Mouse (Mus musculus): ENCODE measurements around the gene Itga10. TPM values are rescaled to one million over a fixed set of nuclear protein-coding genes. Genes with fewer than 3 reads are reported as not detected.

Itga10 gene
- polyA plus RNA-seq, 1 experiment from 2014 or later, result 1.3 TPM

DNA sequence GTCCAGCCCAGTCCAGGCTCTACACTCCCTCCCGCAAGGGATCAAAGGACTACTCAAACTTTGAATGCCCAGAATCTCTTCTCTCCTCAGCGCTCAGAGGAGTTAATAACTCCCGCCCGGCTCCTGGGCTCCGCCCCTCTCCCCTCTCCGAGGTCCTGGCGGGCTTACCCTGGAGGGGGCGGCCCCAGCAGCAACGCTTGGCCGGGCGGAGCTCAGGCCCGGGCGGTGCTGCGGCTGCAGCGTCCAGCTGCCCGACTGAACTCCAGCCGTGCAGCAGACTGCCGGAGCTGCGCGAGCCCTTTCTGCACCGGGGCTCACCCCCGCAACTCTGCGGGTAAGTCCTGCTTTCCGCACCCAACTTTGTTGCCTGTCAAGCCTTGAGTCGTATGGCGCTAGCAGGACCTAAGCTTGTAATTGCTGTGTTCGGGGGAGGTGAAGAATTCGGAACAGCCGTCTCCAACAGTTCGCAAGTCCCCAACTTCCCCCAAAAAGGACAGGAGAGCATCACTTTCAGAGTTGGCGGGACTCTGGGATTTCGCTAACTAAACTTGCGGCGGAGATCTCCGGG is 50.9 kb downstream of the Itga10 start, which contains the start of gene Pias3:
TSS of gene Pias3 (plus strand) at position 187 of the 568 bp plus-strand sequence.
- Histone ChIP-seq H3K27ac (replicated peaks in 1 of 2; ENCODE audit: control insufficient read depth in 1 of 2, insufficient read depth in 1 of 2, low read depth in 2 of 2, low read length in 2 of 2) (peak within 1 kb of the TSS; percentile 92 to 95), H3K36me3 (ENCODE audit: control insufficient read depth, insufficient read depth, low read length) (peaks cover 21% of the 10 kb centered on the region), H3K4me2 (ENCODE audit: low read length) (peak within 1 kb of the TSS; percentile 82), H3K9ac (ENCODE audit: low read length) (peak within 1 kb of the TSS; percentile 76), H3K4me3 (ENCODE audit: control insufficient read depth in 1 of 2, insufficient read depth in 1 of 2, low read depth in 1 of 2, low read length in 2 of 2) (peak within 1 kb of the TSS; percentile 81 to 85), H3K27me3 (ENCODE audit: control insufficient read depth, insufficient read depth, low read length) (no peaks in the 10 kb centered on the region), H3K4me1 (ENCODE audit: control insufficient read depth in 2 of 2, insufficient read depth in 2 of 2, low read length in 2 of 2) (peaks cover 4 to 20% of the 10 kb centered on the region in 2 experiments), H3K9me3 (ENCODE audit: control insufficient read depth, low read length) (no peaks in the 10 kb centered on the region)
- peak; percentile 86 for ATAC-seq (ENCODE audit: insufficient number of reproducible peaks, insufficient read depth, low FRiP score, low read depth)
- WGBS, result under 1% methylated on average over 35 of the region's 35 CpGs

DNA sequence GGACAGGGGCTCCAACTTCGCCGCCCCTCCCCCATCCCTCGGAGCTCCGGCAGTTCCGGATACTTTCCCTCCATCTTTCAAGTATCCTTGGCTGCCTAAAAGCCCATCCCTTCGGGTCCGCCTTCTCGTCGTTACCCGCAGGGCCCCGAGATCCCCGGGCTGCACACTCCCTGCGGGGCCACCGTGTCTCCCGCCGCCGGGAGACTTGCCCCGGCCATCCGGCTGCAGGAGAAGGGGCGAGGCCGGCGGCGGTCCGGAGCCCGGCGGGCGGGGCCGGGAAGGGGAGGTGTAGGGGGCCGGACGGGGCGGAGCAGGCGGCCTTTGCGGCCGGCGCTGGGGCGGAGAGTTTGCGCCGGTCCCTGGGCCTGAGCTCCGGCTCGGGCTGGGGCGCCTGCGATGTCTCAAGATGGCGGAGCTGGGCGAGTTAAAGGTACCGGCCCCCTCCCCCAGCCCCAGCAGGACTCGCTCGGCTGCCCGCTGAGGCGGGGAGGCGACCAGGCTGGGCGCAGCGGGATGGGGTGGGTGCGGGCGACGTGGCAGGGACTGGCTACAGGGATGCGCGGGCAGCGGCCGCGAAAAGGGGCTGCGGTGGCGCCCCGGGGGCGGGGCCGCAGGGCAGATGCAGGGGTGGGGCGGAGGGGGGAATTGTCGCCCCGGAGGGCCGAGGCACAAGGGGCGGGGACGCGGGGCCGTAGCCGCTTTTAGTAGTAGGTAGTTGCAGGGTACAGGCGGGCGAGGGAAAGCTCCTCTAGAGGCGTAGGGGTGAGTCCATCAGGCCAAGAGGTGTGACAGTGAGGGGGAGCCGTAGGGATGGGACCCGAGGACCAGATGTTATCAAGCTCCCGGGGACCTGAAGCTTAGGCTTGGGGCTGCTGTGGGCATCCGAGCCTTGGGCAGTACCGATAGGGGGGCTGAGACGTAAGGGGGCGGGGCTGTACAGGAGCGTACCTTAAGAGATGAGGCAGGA is 51.7 kb downstream of the Itga10 start:
- under 1% methylated on average over 84 of the region's 85 CpGs for WGBS
- peak overlapping the region; percentile 76 for H3K9ac ChIP-seq (ENCODE audit: low read length)
- peaks cover 4 to 20% of the 10 kb centered on the region in 2 experiments for H3K4me1 ChIP-seq (ENCODE audit: control insufficient read depth in 2 of 2, insufficient read depth in 2 of 2, low read length in 2 of 2)
- H3K9me3 ChIP-seq (ENCODE audit: control insufficient read depth, low read length), result no peaks in the 10 kb centered on the region
- H3K27me3 ChIP-seq (ENCODE audit: control insufficient read depth, insufficient read depth, low read length), result no peaks in the 10 kb centered on the region
- H3K4me3 ChIP-seq (ENCODE audit: control insufficient read depth in 1 of 2, insufficient read depth in 1 of 2, low read depth in 1 of 2, low read length in 2 of 2), result peak overlapping the region; percentile 81 to 85
- peaks cover 28% of the 10 kb centered on the region for H3K36me3 ChIP-seq (ENCODE audit: control insufficient read depth, insufficient read depth, low read length)
- peak overlapping the region; percentile 92 to 95 for H3K27ac ChIP-seq (replicated peaks in 1 of 2; ENCODE audit: control insufficient read depth in 1 of 2, insufficient read depth in 1 of 2, low read depth in 2 of 2, low read length in 2 of 2)
- peak overlapping the region; percentile 82 for H3K4me2 ChIP-seq (ENCODE audit: low read length)
- ATAC-seq (ENCODE audit: insufficient number of reproducible peaks, insufficient read depth, low FRiP score, low read depth), result peak; percentile 91

DNA sequence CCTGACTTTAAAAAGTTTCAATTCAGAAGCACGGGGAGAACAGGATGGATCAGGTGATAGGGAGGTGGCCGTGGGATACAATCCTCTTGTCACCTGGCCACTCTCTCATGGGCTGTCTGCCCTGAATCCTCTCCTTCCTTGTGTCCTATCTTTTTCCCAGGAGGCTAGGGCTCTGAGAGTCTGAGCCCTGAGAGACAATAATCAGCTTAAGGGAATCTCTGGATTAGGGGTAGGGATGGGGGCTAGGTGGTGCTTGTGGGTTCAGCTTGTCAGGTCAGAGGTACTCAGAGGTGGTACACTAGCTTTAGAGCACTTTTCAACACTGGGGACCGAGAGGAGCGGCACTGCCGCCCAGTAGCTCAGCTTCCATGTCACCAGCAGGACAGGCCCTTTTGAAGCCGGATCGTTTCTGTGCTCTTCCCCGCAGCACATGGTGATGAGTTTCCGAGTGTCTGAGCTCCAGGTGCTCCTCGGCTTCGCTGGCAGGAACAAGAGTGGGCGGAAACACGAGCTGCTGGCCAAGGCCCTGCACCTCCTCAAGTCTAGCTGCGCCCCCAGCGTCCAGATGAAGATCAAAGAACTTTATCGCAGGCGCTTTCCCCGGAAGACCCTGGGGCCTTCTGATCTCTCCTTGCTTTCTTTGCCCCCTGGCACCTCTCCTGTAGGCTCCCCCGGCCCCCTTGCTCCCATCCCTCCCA is 53.8 kb downstream of the Itga10 start:
- H3K4me1 ChIP-seq (ENCODE audit: control insufficient read depth in 2 of 2, insufficient read depth in 2 of 2, low read length in 2 of 2), result peaks cover 2 to 20% of the 10 kb centered on the region in 2 experiments
- no peak overlapping the region for H3K4me3 ChIP-seq (ENCODE audit: control insufficient read depth in 1 of 2, insufficient read depth in 1 of 2, low read depth in 1 of 2, low read length in 2 of 2)
- ATAC-seq (ENCODE audit: insufficient number of reproducible peaks, insufficient read depth, low FRiP score, low read depth), result no peak
- H3K27ac ChIP-seq (replicated peaks in 1 of 2; ENCODE audit: control insufficient read depth in 1 of 2, insufficient read depth in 1 of 2, low read depth in 2 of 2, low read length in 2 of 2), result no peak overlapping the region
- no peak overlapping the region for H3K4me2 ChIP-seq (ENCODE audit: low read length)
- H3K9ac ChIP-seq (ENCODE audit: low read length), result no peak overlapping the region
- H3K27me3 ChIP-seq (ENCODE audit: control insufficient read depth, insufficient read depth, low read length), result no peaks in the 10 kb centered on the region
- no peaks in the 10 kb centered on the region for H3K9me3 ChIP-seq (ENCODE audit: control insufficient read depth, low read length)
- H3K36me3 ChIP-seq (ENCODE audit: control insufficient read depth, insufficient read depth, low read length), result peaks cover 49% of the 10 kb centered on the region
- WGBS, result 41% methylated on average over 19 of the region's 19 CpGs

DNA sequence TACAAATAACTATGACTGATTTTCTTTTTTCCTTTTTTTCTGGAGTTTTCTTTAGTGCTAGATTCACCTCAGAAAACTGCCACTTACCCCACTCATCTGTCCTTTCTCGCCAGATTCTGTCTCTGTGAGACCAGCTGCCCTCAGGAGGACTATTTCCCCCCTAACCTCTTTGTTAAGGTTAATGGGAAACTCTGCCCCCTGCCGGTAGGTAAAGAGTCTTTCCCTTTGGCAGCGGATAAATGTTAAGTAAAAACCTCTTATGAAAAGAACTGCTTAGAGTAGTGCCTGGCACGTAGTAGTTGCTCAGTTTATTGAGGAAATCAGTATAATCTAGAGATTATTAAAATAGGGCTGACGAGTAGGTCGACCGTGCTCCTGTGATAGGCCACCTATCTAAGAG is 55.0 kb downstream of the Itga10 start:
- Histone ChIP-seq H3K27me3 (ENCODE audit: control insufficient read depth, insufficient read depth, low read length) (no peaks in the 10 kb centered on the region), H3K36me3 (ENCODE audit: control insufficient read depth, insufficient read depth, low read length) (peaks cover 62% of the 10 kb centered on the region), H3K9ac (ENCODE audit: low read length) (no peak overlapping the region), H3K4me1 (ENCODE audit: control insufficient read depth in 2 of 2, insufficient read depth in 2 of 2, low read length in 2 of 2) (peaks cover 2 to 13% of the 10 kb centered on the region in 2 experiments), H3K9me3 (ENCODE audit: control insufficient read depth, low read length) (no peaks in the 10 kb centered on the region), H3K27ac (replicated peaks in 1 of 2; ENCODE audit: control insufficient read depth in 1 of 2, insufficient read depth in 1 of 2, low read depth in 2 of 2, low read length in 2 of 2) (no peak overlapping the region), H3K4me3 (ENCODE audit: control insufficient read depth in 1 of 2, insufficient read depth in 1 of 2, low read depth in 1 of 2, low read length in 2 of 2) (no peak overlapping the region), H3K4me2 (ENCODE audit: low read length) (no peak overlapping the region)
- 52% methylated on average over 7 of the region's 7 CpGs for WGBS
- no peak for ATAC-seq (ENCODE audit: insufficient number of reproducible peaks, insufficient read depth, low FRiP score, low read depth)

DNA sequence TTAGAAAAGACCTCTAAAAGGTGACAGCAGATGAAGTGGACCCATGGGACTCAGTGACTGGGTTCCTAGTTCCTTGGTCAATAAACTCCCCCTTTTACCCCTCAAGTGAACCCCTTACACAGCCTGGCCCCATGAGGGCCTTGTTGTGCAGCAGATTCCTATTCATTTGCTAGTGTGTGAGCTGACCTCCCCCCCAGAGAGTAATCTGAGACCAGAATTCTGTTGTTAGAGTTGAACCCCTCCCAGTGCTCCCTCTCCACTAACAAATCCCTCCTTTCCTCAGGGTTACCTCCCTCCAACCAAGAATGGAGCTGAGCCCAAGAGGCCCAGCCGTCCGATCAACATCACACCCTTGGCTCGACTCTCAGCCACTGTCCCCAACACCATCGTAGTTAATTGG is 55.6 kb downstream of the Itga10 start:
- no peak overlapping the region for H3K27ac ChIP-seq (replicated peaks in 1 of 2; ENCODE audit: control insufficient read depth in 1 of 2, insufficient read depth in 1 of 2, low read depth in 2 of 2, low read length in 2 of 2)
- WGBS, result 83% methylated on average over 4 of the region's 4 CpGs
- no peaks in the 10 kb centered on the region for H3K27me3 ChIP-seq (ENCODE audit: control insufficient read depth, insufficient read depth, low read length)
- ATAC-seq (ENCODE audit: insufficient number of reproducible peaks, insufficient read depth, low FRiP score, low read depth), result no peak
- H3K4me2 ChIP-seq (ENCODE audit: low read length), result no peak overlapping the region
- H3K36me3 ChIP-seq (ENCODE audit: control insufficient read depth, insufficient read depth, low read length), result peaks cover 67% of the 10 kb centered on the region
- no peaks in the 10 kb centered on the region for H3K9me3 ChIP-seq (ENCODE audit: control insufficient read depth, low read length)
- peaks cover 2 to 8% of the 10 kb centered on the region in 2 experiments for H3K4me1 ChIP-seq (ENCODE audit: control insufficient read depth in 2 of 2, insufficient read depth in 2 of 2, low read length in 2 of 2)
- no peak overlapping the region for H3K4me3 ChIP-seq (ENCODE audit: control insufficient read depth in 1 of 2, insufficient read depth in 1 of 2, low read depth in 1 of 2, low read length in 2 of 2)
- H3K9ac ChIP-seq (ENCODE audit: low read length), result no peak overlapping the region

DNA sequence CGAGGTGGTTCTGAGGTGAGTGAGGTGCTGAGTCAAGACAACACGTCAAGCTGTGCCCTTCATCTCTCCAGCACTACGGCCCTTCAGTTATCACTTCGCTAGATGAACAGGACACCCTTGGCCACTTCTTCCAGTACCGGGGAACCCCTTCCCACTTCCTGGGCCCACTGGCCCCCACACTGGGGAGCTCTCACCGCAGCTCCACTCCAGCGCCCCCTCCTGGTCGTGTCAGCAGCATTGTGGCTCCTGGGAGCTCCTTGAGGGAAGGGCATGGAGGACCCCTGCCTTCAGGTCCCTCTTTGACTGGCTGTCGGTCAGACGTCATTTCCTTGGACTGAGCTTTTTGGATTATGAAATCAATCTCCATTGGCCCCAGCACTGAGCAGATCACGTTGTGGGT is 59.4 kb downstream of the Itga10 start:
- Histone ChIP-seq H3K27ac (replicated peaks in 1 of 2; ENCODE audit: control insufficient read depth in 1 of 2, insufficient read depth in 1 of 2, low read depth in 2 of 2, low read length in 2 of 2) (no peak overlapping the region), H3K4me3 (ENCODE audit: control insufficient read depth in 1 of 2, insufficient read depth in 1 of 2, low read depth in 1 of 2, low read length in 2 of 2) (no peak overlapping the region), H3K36me3 (ENCODE audit: control insufficient read depth, insufficient read depth, low read length) (peaks cover 62% of the 10 kb centered on the region), H3K4me1 (ENCODE audit: control insufficient read depth in 2 of 2, insufficient read depth in 2 of 2, low read length in 2 of 2) (peaks cover 0 to 6% of the 10 kb centered on the region in 2 experiments; a peak in 2 of 4 replicates), H3K27me3 (ENCODE audit: control insufficient read depth, insufficient read depth, low read length) (no peaks in the 10 kb centered on the region), H3K4me2 (ENCODE audit: low read length) (no peak overlapping the region), H3K9me3 (ENCODE audit: control insufficient read depth, low read length) (no peaks in the 10 kb centered on the region), H3K9ac (ENCODE audit: low read length) (no peak overlapping the region)
- 64% methylated on average over 11 of the region's 11 CpGs for WGBS
- no peak for ATAC-seq (ENCODE audit: insufficient number of reproducible peaks, insufficient read depth, low FRiP score, low read depth)

DNA sequence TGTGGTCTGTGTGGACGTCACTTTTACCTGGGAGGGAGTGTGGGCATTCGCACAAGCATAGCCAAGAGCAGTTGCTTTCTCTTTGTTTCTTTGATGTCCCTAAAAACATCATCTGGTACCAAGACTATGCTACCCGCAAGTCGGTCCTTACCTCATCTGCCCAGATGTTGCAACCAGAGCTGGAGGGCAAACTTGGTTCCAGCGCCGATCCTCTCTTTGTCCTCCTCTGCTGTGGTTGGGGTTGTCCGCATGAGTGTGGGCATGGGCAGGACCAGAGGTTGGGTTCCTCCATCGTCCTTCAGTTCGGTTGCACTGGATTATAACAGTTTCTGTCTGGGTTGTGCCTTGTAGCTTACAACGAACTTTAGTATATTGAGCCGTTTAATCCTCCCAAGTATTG is 60.8 kb downstream of the Itga10 start:
- Histone ChIP-seq H3K27me3 (ENCODE audit: control insufficient read depth, insufficient read depth, low read length) (no peaks in the 10 kb centered on the region), H3K4me1 (ENCODE audit: control insufficient read depth in 2 of 2, insufficient read depth in 2 of 2, low read length in 2 of 2) (peaks cover 0 to 6% of the 10 kb centered on the region in 2 experiments; a peak in 2 of 4 replicates), H3K4me2 (ENCODE audit: low read length) (no peak overlapping the region), H3K27ac (replicated peaks in 1 of 2; ENCODE audit: control insufficient read depth in 1 of 2, insufficient read depth in 1 of 2, low read depth in 2 of 2, low read length in 2 of 2) (no peak overlapping the region), H3K4me3 (ENCODE audit: control insufficient read depth in 1 of 2, insufficient read depth in 1 of 2, low read depth in 1 of 2, low read length in 2 of 2) (no peak overlapping the region), H3K9me3 (ENCODE audit: control insufficient read depth, low read length) (no peaks in the 10 kb centered on the region), H3K36me3 (ENCODE audit: control insufficient read depth, insufficient read depth, low read length) (peaks cover 57% of the 10 kb centered on the region), H3K9ac (ENCODE audit: low read length) (no peak overlapping the region)
- ATAC-seq (ENCODE audit: insufficient number of reproducible peaks, insufficient read depth, low FRiP score, low read depth), result no peak
- WGBS, result 94% methylated on average over 11 of the region's 11 CpGs
